8 mouse cellular contexts compared by ENCODE assay signal in genomic region chr2:51973410-51973968, GRCm38 (mm10). TPM values are rescaled to one million over a fixed set of nuclear protein-coding genes. Genes with fewer than 3 reads are reported as not detected.
A peak's percentile ranks its signal among the peaks of the same experiment; 100 is the strongest.
DNase-seq lines count a peak whose midpoint lies in the region; ATAC-seq and TF ChIP-seq lines count a peak whose summit lies in the region.

Gene Nmi, minus strand, starts transcription at chr2:51973494.

- TF ChIP-seq POLR2A in ES-Bruce4 (IDR thresholded peaks at IDR 0.05; ENCODE audit: insufficient read depth, low read length), result no peak

- H3K27me3 ChIP-seq in ES-Bruce4 (ENCODE audit: control insufficient read depth, insufficient read depth, low read length, poor library complexity, severe bottlenecking), result 0 out of 2 replicates have a peak, but pooled peaks cover 3% of the 10 kb centered on the region
- H3K27me3 ChIP-seq in hindbrain, embryonic 11.5 days (ENCODE audit: control insufficient read depth, insufficient read depth, low read length), result no peaks in the 10 kb centered on the region
- no peaks in the 10 kb centered on the region for H3K27me3 ChIP-seq in liver, embryonic 12.5 days (replicated peaks)
- no peaks in the 10 kb centered on the region for H3K27me3 ChIP-seq in neural tube, embryonic 13.5 days

- TF ChIP-seq CTCF in ES-Bruce4 (IDR thresholded peaks at IDR 0.05; ENCODE audit: low read depth, low read length), result no peak

- peak within 1 kb of the TSS; percentile 71 for H3K4me3 ChIP-seq in ES-Bruce4 (ENCODE audit: low read depth, low read length)
- H3K4me3 ChIP-seq in hindbrain, embryonic 11.5 days (ENCODE audit: low read depth, low read length), result peak within 1 kb of the TSS; percentile 53
- peak within 1 kb of the TSS; percentile 69 for H3K4me3 ChIP-seq in liver, embryonic 12.5 days
- peak within 1 kb of the TSS; percentile 57 for H3K4me3 ChIP-seq in neural tube, embryonic 13.5 days

- no peak for DNase-seq in cerebellum, adult 11 months
- peak; percentile 29 for DNase-seq in embryo, embryonic 11 days
- no peak for DNase-seq in hindbrain, embryonic 11.5 days (ENCODE audit: low spot score)
- no peak for DNase-seq in left cerebral cortex, postnatal 4 days

- 84% methylated on average over 9 of the region's 9 CpGs for WGBS in hindbrain, embryonic 11.5 days
- 71% methylated on average over 9 of the region's 9 CpGs for WGBS in liver, embryonic 12.5 days (ENCODE audit: insufficient replicate concordance)
- 84% methylated on average over 9 of the region's 9 CpGs for WGBS in neural tube, embryonic 13.5 days

- peak within 1 kb of the TSS; percentile 40 for H3K9ac ChIP-seq in ES-Bruce4 (ENCODE audit: low read depth, poor library complexity, severe bottlenecking)
- H3K9ac ChIP-seq in hindbrain, embryonic 11.5 days (ENCODE audit: low read depth, low read length), result peak within 1 kb of the TSS; percentile 51
- H3K9ac ChIP-seq in liver, embryonic 12.5 days, result peak within 1 kb of the TSS; percentile 69
- H3K9ac ChIP-seq in neural tube, embryonic 13.5 days, result peak within 1 kb of the TSS; percentile 74

- peak within 1 kb of the TSS; percentile 74 for H3K4me2 ChIP-seq in hindbrain, embryonic 11.5 days (replicated peaks; ENCODE audit: low read depth, low read length)
- peak within 1 kb of the TSS; percentile 78 for H3K4me2 ChIP-seq in liver, embryonic 12.5 days
- peak within 1 kb of the TSS; percentile 86 for H3K4me2 ChIP-seq in neural tube, embryonic 13.5 days

- peak; percentile 77; the same call in 1 of the 2 replicates for ATAC-seq in cerebellum, adult (ENCODE audit: insufficient number of reproducible peaks, low FRiP score, low TSS enrichment)
- no peak for ATAC-seq in hindbrain, embryonic 11.5 days (ENCODE audit: low FRiP score)
- ATAC-seq in liver, embryonic 12.5 days, result peak; percentile 61
- no peak for ATAC-seq in neural tube, embryonic 13.5 days (ENCODE audit: low read depth)

- no peaks in the 10 kb centered on the region for H3K36me3 ChIP-seq in ES-Bruce4 (ENCODE audit: control insufficient read depth, insufficient read depth, low read length, poor library complexity, severe bottlenecking)
- H3K36me3 ChIP-seq in hindbrain, embryonic 11.5 days (ENCODE audit: control insufficient read depth, insufficient read depth, low read length), result no peaks in the 10 kb centered on the region
- no peaks in the 10 kb centered on the region for H3K36me3 ChIP-seq in liver, embryonic 12.5 days
- no peaks in the 10 kb centered on the region for H3K36me3 ChIP-seq in neural tube, embryonic 13.5 days

- H3K4me1 ChIP-seq in ES-Bruce4 (ENCODE audit: control insufficient read depth, insufficient read depth, low read length), result no peaks in the 10 kb centered on the region
- no peaks in the 10 kb centered on the region for H3K4me1 ChIP-seq in hindbrain, embryonic 11.5 days (replicated peaks; ENCODE audit: control insufficient read depth, insufficient read depth, low read length)
- peaks cover 14% of the 10 kb centered on the region for H3K4me1 ChIP-seq in liver, embryonic 12.5 days
- peaks cover 5% of the 10 kb centered on the region for H3K4me1 ChIP-seq in neural tube, embryonic 13.5 days (replicated peaks)

- H3K9me3 ChIP-seq in ES-Bruce4 (replicated peaks; ENCODE audit: control insufficient read depth, insufficient read depth, low read length, poor library complexity, severe bottlenecking), result no peaks in the 10 kb centered on the region
- no peaks in the 10 kb centered on the region for H3K9me3 ChIP-seq in hindbrain, embryonic 11.5 days (ENCODE audit: control insufficient read depth, low read length)
- H3K9me3 ChIP-seq in liver, embryonic 12.5 days (replicated peaks), result no peaks in the 10 kb centered on the region
- no peaks in the 10 kb centered on the region for H3K9me3 ChIP-seq in neural tube, embryonic 13.5 days

- TF ChIP-seq EP300 in ES-Bruce4 (IDR thresholded peaks at IDR 0.05; ENCODE audit: insufficient read depth, low read depth, low read length), result no peak

- intact Hi-C loops in left cerebral cortex, postnatal 4 days (cut with DNase I), result no loop called here

- H3K27ac ChIP-seq in ES-Bruce4 (ENCODE audit: insufficient read depth, low read length), result no peak within 1 kb of the TSS
- H3K27ac ChIP-seq in hindbrain, embryonic 11.5 days (ENCODE audit: low read depth, low read length), result no peak within 1 kb of the TSS
- H3K27ac ChIP-seq in liver, embryonic 12.5 days, result peak within 1 kb of the TSS; percentile 71
- peak within 1 kb of the TSS; percentile 56 for H3K27ac ChIP-seq in neural tube, embryonic 13.5 days (replicated peaks)

RNA-seq across cellular contexts. Expression of gene Nmi, which starts in this region (rescaled TPM):
- 3.6 and 4.5 TPM in 2 replicates for polyA plus RNA-seq in ES-Bruce4 (2011; ENCODE audit: insufficient read depth, insufficient read length, low read depth, missing spikeins)
- 7.7 and 8.9 TPM in 2 replicates for polyA plus RNA-seq in hindbrain, embryonic 11.5 days (2014; fragmentation: Nextera tagmentation; extraction: Ambion mirVana)
- polyA plus RNA-seq in liver, embryonic 12.5 days (2016; fragmentation: Nextera tagmentation; extraction: Ambion mirVana), result 9.0 and 10.0 TPM in 2 replicates
- polyA plus RNA-seq in neural tube, embryonic 13.5 days (2015; fragmentation: Nextera tagmentation; extraction: Ambion mirVana), result 5.6 and 5.9 TPM in 2 replicates
- total RNA-seq in left cerebral cortex, postnatal 4 days (2021), result 1 to 10 TPM; 1.7 to 2.6 TPM

Comparison
In these comparisons a context has a peak if more than half of its experiments do, and no peak if none do; other contexts are left out.
1. ATAC-seq: peak in cerebellum, adult (single experiment) and liver, embryonic 12.5 days (single experiment); none in hindbrain, embryonic 11.5 days (single experiment) and neural tube, embryonic 13.5 days (single experiment).
2. H3K27ac ChIP-seq: peak in liver, embryonic 12.5 days (single experiment) and neural tube, embryonic 13.5 days (single experiment); none in ES-Bruce4 (single experiment) and hindbrain, embryonic 11.5 days (single experiment).
3. Peak in every context shown above with its lines, with median percentiles within 50 percentile points of each other: H3K4me3 ChIP-seq, H3K9ac ChIP-seq and H3K4me2 ChIP-seq.